Mouse (Mus musculus) MEL (cell line): ENCODE results near the gene Ctdsp2.

Source experiments
- BHLHE40 ChIP-seq: IDR thresholded peaks from 2 replicates; pipeline ENCODE4 v1.6.1; 2012; ENCODE audit warnings: low read depth, mild to moderate bottlenecking, inconsistent platforms, low read length, improper control_type of control experiment, borderline replicate concordance
- CHD1 ChIP-seq: IDR thresholded peaks from 2 replicates; pipeline ENCODE4 v1.6.1; 2012; ENCODE audit warnings: low read depth, mild to moderate bottlenecking, inconsistent platforms, low read length, improper control_type of control experiment
- CTCF ChIP-seq, 3 experiments: IDR thresholded peaks in 2 of 3; conservative IDR thresholded peaks in 1 of 3; 2 replicates each; pipeline ENCODE4 v1.5.1; 2011 to 2012; ENCODE audit warnings: low read length in 3 of 3, low read depth in 2 of 3, mild to moderate bottlenecking in 2 of 3, improper control_type of control experiment in 1 of 3, inconsistent platforms in 1 of 3, mixed read lengths in 1 of 3, moderate library complexity in 1 of 3; ENCODE audit not compliant: control insufficient read depth in 1 of 3, insufficient read depth in 1 of 3, poor library complexity in 1 of 3, severe bottlenecking in 1 of 3
- E2F4 ChIP-seq: IDR thresholded peaks from 2 replicates; pipeline ENCODE4 v1.6.1; 2011; ENCODE audit warnings: low read depth, low read length, improper control_type of control experiment, borderline replicate concordance
- EP300 ChIP-seq, 2 experiments: IDR thresholded peaks; 2 replicates each; pipeline ENCODE4 v1.6.1; 2011; ENCODE audit warnings: improper control_type of control experiment in 2 of 2, low read length in 2 of 2, low read depth in 1 of 2, mild to moderate bottlenecking in 1 of 2
- GATA1 ChIP-seq: IDR thresholded peaks from 2 replicates; pipeline ENCODE4 v1.6.1; 2011; ENCODE audit warnings: low read depth, low read length, improper control_type of control experiment
- MAX ChIP-seq: IDR thresholded peaks from 2 replicates; pipeline ENCODE4 v1.6.1; 2011; ENCODE audit warnings: low read length, improper control_type of control experiment
- MAZ ChIP-seq: IDR thresholded peaks from 2 replicates; pipeline ENCODE4 v1.6.1; 2012; ENCODE audit warnings: low read depth, mild to moderate bottlenecking, inconsistent platforms, low read length, improper control_type of control experiment
- MEF2A ChIP-seq: IDR thresholded peaks from 2 replicates; pipeline ENCODE4 v1.6.1; 2014; ENCODE audit warnings: low read depth, mild to moderate bottlenecking, inconsistent platforms, low read length, improper control_type of control experiment; ENCODE audit not compliant: poor library complexity, insufficient replicate concordance, severe bottlenecking; ENCODE audit errors: extremely low read depth
- POLR2A ChIP-seq, 2 experiments: IDR thresholded peaks; 2 replicates each; pipeline ENCODE4 v1.6.1; 2011 to 2012; ENCODE audit warnings: low read length in 2 of 2, mild to moderate bottlenecking in 2 of 2, control low read depth in 1 of 2, improper control_type of control experiment in 1 of 2, low read depth in 1 of 2, moderate library complexity in 1 of 2; ENCODE audit not compliant: control insufficient read depth in 1 of 2, insufficient read depth in 1 of 2, poor library complexity in 1 of 2
- RCOR1 ChIP-seq: IDR thresholded peaks from 2 replicates; pipeline ENCODE4 v1.6.1; 2012; ENCODE audit warnings: low read depth, mild to moderate bottlenecking, inconsistent platforms, low read length, improper control_type of control experiment
- USF1 ChIP-seq: IDR thresholded peaks from 2 replicates; pipeline ENCODE4 v1.6.1; 2014; ENCODE audit warnings: low read depth, mild to moderate bottlenecking, inconsistent platforms, low read length, improper control_type of control experiment, moderate library complexity
- ZC3H11A ChIP-seq: IDR thresholded peaks from 2 replicates; pipeline ENCODE4 v1.6.1; 2012; ENCODE audit warnings: low read depth, mild to moderate bottlenecking, inconsistent platforms, low read length, improper control_type of control experiment

DNA sequence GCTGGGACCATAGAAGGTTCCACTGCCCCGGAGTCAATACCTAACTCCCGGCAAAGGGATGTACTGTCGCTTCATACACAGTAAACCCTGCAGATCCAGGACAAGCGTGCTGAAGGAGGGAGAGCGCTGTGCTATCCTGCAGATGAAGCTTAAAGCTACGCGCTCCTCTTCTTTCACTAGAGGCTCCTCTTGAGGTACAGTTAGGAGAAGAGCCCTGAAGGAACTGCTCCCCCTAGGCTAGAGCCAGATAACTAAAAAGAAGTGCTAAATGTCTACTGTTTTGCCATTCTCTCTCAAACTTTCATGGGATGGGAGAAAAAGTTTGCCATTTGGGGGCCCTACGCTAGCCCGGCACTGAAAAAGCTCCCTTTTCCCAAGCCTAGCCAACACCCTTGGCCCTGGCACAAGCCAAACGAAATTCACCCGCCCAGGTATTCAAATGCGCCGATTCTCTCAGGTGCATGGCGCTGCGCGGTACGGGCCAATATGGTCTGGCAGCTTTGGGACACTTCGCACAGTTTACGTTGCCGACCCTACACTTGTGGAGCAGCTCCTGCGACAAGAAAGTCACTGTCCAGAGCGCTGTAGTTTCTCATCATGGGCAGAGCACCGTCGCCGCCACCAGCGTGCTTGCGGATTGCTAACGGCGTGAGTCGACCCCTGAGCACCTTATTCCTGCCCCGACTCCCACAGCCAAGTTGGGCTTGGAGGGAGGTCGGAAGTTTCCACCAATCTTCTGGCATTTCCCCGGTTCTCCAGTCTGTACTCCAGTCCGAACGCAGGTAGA lies 70.3 kb downstream of the Ctdsp2 start:
- TF ChIP-seq MAZ: no peak
- no peak for TF ChIP-seq MAX
- TF ChIP-seq USF1: no peak
- TF ChIP-seq ZC3H11A: no peak
- TF ChIP-seq POLR2A (IDR thresholded peaks at IDR 0.05; ENCODE audit: control insufficient read depth in 1 of 2, insufficient read depth in 1 of 2, low read depth in 1 of 2, low read length in 2 of 2, poor library complexity in 1 of 2): no peak
- no peak for TF ChIP-seq CTCF (IDR thresholded peaks at IDR 0.05 in 2 of 3, conservative IDR thresholded peaks at IDR 0.05 in 1 of 3; ENCODE audit: control insufficient read depth in 1 of 3, insufficient read depth in 1 of 3, low read depth in 2 of 3, low read length in 3 of 3, poor library complexity in 1 of 3, severe bottlenecking in 1 of 3)
- TF ChIP-seq E2F4: no peak
- TF ChIP-seq GATA1: no peak
- TF ChIP-seq MEF2A: no peak
- no peak for TF ChIP-seq EP300 (IDR thresholded peaks at IDR 0.05; ENCODE audit: low read depth in 1 of 2, low read length in 2 of 2)
- no peak for TF ChIP-seq BHLHE40
- TF ChIP-seq CHD1: no peak
- TF ChIP-seq RCOR1: no peak
